Mouse (Mus musculus) MEL (cell line): Measurements from ENCODE around the gene Chat. TPM values are rescaled to one million over a fixed set of nuclear protein-coding genes. Genes with fewer than 3 reads are reported as not detected.

Source experiments
- DNase-seq: peaks from one replicate; pipeline ENCODE4 v3.0.0; 2011; ENCODE audit warnings: low read depth, low spot score
- H3K27ac ChIP-seq: 2 replicates; pipeline ENCODE4 v1.5.1; 2012; ENCODE audit warnings: low read depth, mild to moderate bottlenecking, control low read depth, low read length, moderate library complexity; ENCODE audit not compliant: control insufficient read depth
- H3K27me3 ChIP-seq, 2 experiments: fragments of 150-350 bp in 1 of 2; sonication (generic) in 1 of 2; 2 replicates each; pipeline ENCODE4 v1.6.1; 2012; ENCODE audit warnings: low read length in 2 of 2, mild to moderate bottlenecking in 2 of 2, improper control_type of control experiment in 1 of 2, moderate library complexity in 1 of 2; ENCODE audit not compliant: insufficient read depth in 2 of 2, control insufficient read depth in 1 of 2
- H3K36me3 ChIP-seq, 2 experiments: 2 replicates each; pipeline ENCODE4 v1.6.1; 2012 to 2014; ENCODE audit warnings: low read length in 2 of 2, improper control_type of control experiment in 1 of 2, inconsistent platforms in 1 of 2, mild to moderate bottlenecking in 1 of 2; ENCODE audit not compliant: insufficient read depth in 2 of 2, control insufficient read depth in 1 of 2
- H3K4me1 ChIP-seq, 2 experiments: fragments of 150-350 bp in 1 of 2; sonication (generic) in 1 of 2; 2 replicates each; pipeline ENCODE4 v1.6.1; 2012; ENCODE audit warnings: low read length in 2 of 2, improper control_type of control experiment in 1 of 2, mild to moderate bottlenecking in 1 of 2; ENCODE audit not compliant: insufficient read depth in 2 of 2, control insufficient read depth in 1 of 2
- H3K4me3 ChIP-seq, 2 experiments: fragments of 150-350 bp in 1 of 2; sonication (generic) in 1 of 2; 2 replicates each; pipeline ENCODE4 v1.5.1; 2012; ENCODE audit warnings: low read depth in 2 of 2, low read length in 2 of 2, mild to moderate bottlenecking in 2 of 2, moderate library complexity in 2 of 2, control low read depth in 1 of 2, improper control_type of control experiment in 1 of 2; ENCODE audit not compliant: control insufficient read depth in 1 of 2, insufficient read depth in 1 of 2
- H3K79me2 ChIP-seq: 2 replicates; pipeline ENCODE4 v1.6.1; 2012; ENCODE audit warnings: mild to moderate bottlenecking, low read length, moderate library complexity; ENCODE audit not compliant: control insufficient read depth, poor library complexity, insufficient read depth
- H3K9ac ChIP-seq: 2 replicates; pipeline ENCODE4 v1.6.1; 2012; ENCODE audit warnings: low read depth, mild to moderate bottlenecking, control low read depth, low read length, moderate library complexity; ENCODE audit not compliant: control insufficient read depth, poor library complexity, severe bottlenecking
- H3K9me3 ChIP-seq: fragments of 150-350 bp; sonication (generic); replicated peaks from 2 replicates; pipeline ENCODE4 v1.6.1; 2012; ENCODE audit warnings: mild to moderate bottlenecking, low read length, improper control_type of control experiment, moderate library complexity; ENCODE audit not compliant: insufficient read depth
- ELF1 ChIP-seq: IDR thresholded peaks from 2 replicates; pipeline ENCODE4 v1.6.1; 2014; ENCODE audit warnings: low read depth, mild to moderate bottlenecking, inconsistent platforms, low read length, improper control_type of control experiment, moderate library complexity
- EP300 ChIP-seq, 2 experiments: IDR thresholded peaks; 2 replicates each; pipeline ENCODE4 v1.6.1; 2011; ENCODE audit warnings: improper control_type of control experiment in 2 of 2, low read length in 2 of 2, low read depth in 1 of 2, mild to moderate bottlenecking in 1 of 2
- ETS1 ChIP-seq: IDR thresholded peaks from 2 replicates; pipeline ENCODE4 v1.6.1; 2012; ENCODE audit warnings: low read depth, mild to moderate bottlenecking, inconsistent platforms, low read length, improper control_type of control experiment, moderate library complexity
- GATA1 ChIP-seq: IDR thresholded peaks from 2 replicates; pipeline ENCODE4 v1.6.1; 2011; ENCODE audit warnings: low read depth, low read length, improper control_type of control experiment
- HCFC1 ChIP-seq: IDR thresholded peaks from 2 replicates; pipeline ENCODE4 v1.6.1; 2012; ENCODE audit warnings: low read depth, mild to moderate bottlenecking, inconsistent platforms, low read length, improper control_type of control experiment, moderate library complexity
- JUND ChIP-seq: IDR thresholded peaks from 2 replicates; pipeline ENCODE4 v1.6.1; 2011; ENCODE audit warnings: low read depth, mild to moderate bottlenecking, improper control_type of control experiment, low read length
- KAT2A ChIP-seq: conservative IDR thresholded peaks from 2 replicates; pipeline ENCODE4 v1.6.1; 2012; ENCODE audit warnings: low read depth, low read length, improper control_type of control experiment, inconsistent platforms
- MAX ChIP-seq: IDR thresholded peaks from 2 replicates; pipeline ENCODE4 v1.6.1; 2011; ENCODE audit warnings: low read length, improper control_type of control experiment
- MAZ ChIP-seq: IDR thresholded peaks from 2 replicates; pipeline ENCODE4 v1.6.1; 2012; ENCODE audit warnings: low read depth, mild to moderate bottlenecking, inconsistent platforms, low read length, improper control_type of control experiment
- MXI1 ChIP-seq: IDR thresholded peaks from 2 replicates; pipeline ENCODE4 v1.6.1; 2011; ENCODE audit warnings: mild to moderate bottlenecking, low read depth, low read length, improper control_type of control experiment
- NELFE ChIP-seq: IDR thresholded peaks from 2 replicates; pipeline ENCODE4 v1.6.1; 2011; ENCODE audit warnings: low read depth, low read length, improper control_type of control experiment
- POLR2A ChIP-seq, 2 experiments: IDR thresholded peaks; 2 replicates each; pipeline ENCODE4 v1.6.1; 2011 to 2012; ENCODE audit warnings: low read length in 2 of 2, mild to moderate bottlenecking in 2 of 2, control low read depth in 1 of 2, improper control_type of control experiment in 1 of 2, low read depth in 1 of 2, moderate library complexity in 1 of 2; ENCODE audit not compliant: control insufficient read depth in 1 of 2, insufficient read depth in 1 of 2, poor library complexity in 1 of 2
- POLR2AphosphoS5 ChIP-seq: IDR thresholded peaks from 2 replicates; pipeline ENCODE4 v1.6.1; 2012; ENCODE audit warnings: low read depth, borderline replicate concordance, mild to moderate bottlenecking, inconsistent platforms, low read length, moderate library complexity, mixed read lengths
- RAD21 ChIP-seq: IDR thresholded peaks from 2 replicates; pipeline ENCODE4 v1.6.1; 2011; ENCODE audit warnings: mild to moderate bottlenecking, low read depth, low read length, improper control_type of control experiment
- RCOR1 ChIP-seq: IDR thresholded peaks from 2 replicates; pipeline ENCODE4 v1.6.1; 2012; ENCODE audit warnings: low read depth, mild to moderate bottlenecking, inconsistent platforms, low read length, improper control_type of control experiment
- SMC3 ChIP-seq: IDR thresholded peaks from 2 replicates; pipeline ENCODE4 v1.6.1; 2011; ENCODE audit warnings: low read depth, low read length, improper control_type of control experiment
- TBP ChIP-seq: IDR thresholded peaks from 2 replicates; pipeline ENCODE4 v1.8.0; 2011; ENCODE audit warnings: low read depth, low read length, improper control_type of control experiment
- TCF12 ChIP-seq: IDR thresholded peaks from 2 replicates; pipeline ENCODE4 v1.6.1; 2014; ENCODE audit warnings: low read depth, mild to moderate bottlenecking, inconsistent platforms, low read length, improper control_type of control experiment, moderate library complexity
- USF1 ChIP-seq: IDR thresholded peaks from 2 replicates; pipeline ENCODE4 v1.6.1; 2014; ENCODE audit warnings: low read depth, mild to moderate bottlenecking, inconsistent platforms, low read length, improper control_type of control experiment, moderate library complexity
- USF2 ChIP-seq, 2 experiments: IDR thresholded peaks; 2 replicates each; pipeline ENCODE4 v1.6.1; 2011 to 2012; ENCODE audit warnings: improper control_type of control experiment in 2 of 2, low read length in 2 of 2, borderline replicate concordance in 1 of 2, inconsistent platforms in 1 of 2, low read depth in 1 of 2, mild to moderate bottlenecking in 1 of 2; ENCODE audit not compliant: insufficient read depth in 1 of 2
- ZC3H11A ChIP-seq: IDR thresholded peaks from 2 replicates; pipeline ENCODE4 v1.6.1; 2012; ENCODE audit warnings: low read depth, mild to moderate bottlenecking, inconsistent platforms, low read length, improper control_type of control experiment
- ZKSCAN1 ChIP-seq: IDR thresholded peaks from 2 replicates; pipeline ENCODE4 v1.6.1; 2012; ENCODE audit warnings: low read depth, mild to moderate bottlenecking, inconsistent platforms, low read length, improper control_type of control experiment, moderate library complexity
- ZNF384 ChIP-seq: IDR thresholded peaks from 2 replicates; pipeline ENCODE4 v1.6.1; 2012; ENCODE audit warnings: low read depth, mild to moderate bottlenecking, inconsistent platforms, low read length, improper control_type of control experiment
- polyA plus RNA-seq, 2 experiments: library from polyadenylated mRNA; stranded (reverse) in 1 of 2; unstranded in 1 of 2; fragments of >175 nt in 1 of 2; fragments of >200 nt in 1 of 2; gene quantifications; 2 replicates each; pipeline versions ENCODE4 v1.2.1 to v1.2.4; 2012; ENCODE audit warnings: low replicate concordance in 2 of 2, low read depth in 1 of 2; ENCODE audit not compliant: insufficient read length in 2 of 2, insufficient read depth in 1 of 2, missing spikeins in 1 of 2
- total RNA-seq: library from RNA; depleted of rRNA; stranded (reverse); fragments of 300-350 nt; gene quantifications from 2 replicates; pipeline ENCODE4 v1.2.3, GENCODE M21; 2012

Chat gene
- total and polyA plus RNA-seq, 3 experiments: not detected

- H3K36me3 ChIP-seq: no peaks in the 10 kb centered on the region
- TF ChIP-seq MAX (no peak), ELF1 (no peak)
- TF ChIP-seq, all 39 proteins: peak for 0
- Histone ChIP-seq H3K79me2 (no peaks in the 10 kb centered on the region), H3K9ac (no peak within 1 kb of the TSS), H3K9me3 (no peaks in the 10 kb centered on the region), H3K27ac (no peak within 1 kb of the TSS), H3K27me3 (peaks cover 2 to 3% of the 10 kb centered on the region in 2 experiments; a peak in 1 of 4 replicates), H3K4me1 (no peaks in the 10 kb centered on the region), H3K4me3 (no peak within 1 kb of the TSS)
- DNase-seq: peak; percentile 37
These were observed 77.6 kb downstream of the Chat start, which contains the start of gene 1700024G13Rik for GRCm38 (mm10) chr14:32388196-32388595. Gene 1700024G13Rik, minus strand, starts transcription at chr14:32388391.

DNA sequence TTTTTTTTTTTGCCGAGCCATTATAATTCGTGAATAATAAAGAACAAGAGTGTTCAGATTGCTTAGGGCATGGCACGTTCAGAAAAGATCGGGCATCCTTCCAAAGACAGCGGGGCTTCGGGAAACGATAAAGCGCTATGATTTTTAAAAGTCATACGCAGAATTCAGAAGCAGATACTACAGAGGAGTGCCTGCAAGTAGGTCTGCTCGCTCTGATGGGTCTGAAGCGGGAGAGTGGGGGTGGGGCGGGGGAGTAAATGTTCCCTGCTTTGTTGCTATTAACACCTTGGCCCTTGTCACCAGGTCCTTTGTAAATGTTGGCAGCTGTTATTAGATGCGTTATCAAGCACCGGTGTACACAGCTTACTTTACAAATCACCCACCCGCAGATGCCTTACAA, 84.2 kb downstream of the Chat start:
- peaks cover 5 to 7% of the 10 kb centered on the region in 2 experiments; a peak in 2 of 4 replicates for H3K27me3 ChIP-seq

DNA sequence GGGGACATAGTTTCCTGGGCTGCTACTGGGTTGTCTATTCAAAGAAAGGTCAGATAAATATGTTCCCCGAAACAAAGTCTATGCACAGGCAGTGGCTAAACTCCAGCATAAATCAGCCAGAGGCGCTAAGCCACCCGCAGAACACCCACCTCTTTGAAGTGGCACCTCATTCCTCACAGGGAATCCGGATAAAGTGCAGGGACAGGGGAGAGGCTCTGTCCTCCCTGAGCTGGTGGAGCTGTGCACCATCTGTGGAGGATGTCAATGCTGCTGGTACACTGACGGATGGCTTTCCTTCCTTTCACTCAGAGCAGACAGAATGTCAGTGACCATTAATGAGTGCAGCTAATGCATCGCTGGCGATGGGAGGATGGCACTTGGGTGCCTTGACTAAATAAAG, 84.7 kb downstream of the Chat start:
- H3K9ac ChIP-seq: no peak overlapping the region
- no peak for TF ChIP-seq ELF1
- no peak for TF ChIP-seq USF1
- no peak for TF ChIP-seq USF2 (IDR thresholded peaks at IDR 0.05; ENCODE audit: borderline replicate concordance in 1 of 2, insufficient read depth in 1 of 2, low read depth in 1 of 2, low read length in 2 of 2)
- TF ChIP-seq TBP: no peak
- no peak for TF ChIP-seq POLR2AphosphoS5
- no peak for TF ChIP-seq KAT2A
- no peak for TF ChIP-seq ZNF384
- no peak for TF ChIP-seq ETS1
- TF ChIP-seq TCF12: no peak
- no peak for TF ChIP-seq MAZ
- TF ChIP-seq SMC3: no peak
- no peak for TF ChIP-seq JUND
- no peak for TF ChIP-seq GATA1
- TF ChIP-seq RCOR1: no peak
- TF ChIP-seq POLR2A (IDR thresholded peaks at IDR 0.05; ENCODE audit: control insufficient read depth in 1 of 2, insufficient read depth in 1 of 2, low read depth in 1 of 2, low read length in 2 of 2, poor library complexity in 1 of 2): no peak
- no peak for TF ChIP-seq RAD21
- TF ChIP-seq MAX: no peak
- no peak for TF ChIP-seq NELFE
- no peak for TF ChIP-seq ZC3H11A
- no peaks in the 10 kb centered on the region for H3K9me3 ChIP-seq
- H3K4me3 ChIP-seq: no peak overlapping the region
- H3K27me3 ChIP-seq: peaks cover 9% of the 10 kb centered on the region in 2 experiments; a peak in 3 of 4 replicates
- H3K36me3 ChIP-seq: no peaks in the 10 kb centered on the region
- no peaks in the 10 kb centered on the region for H3K4me1 ChIP-seq
- no peaks in the 10 kb centered on the region for H3K79me2 ChIP-seq
- DNase-seq: no peak
- no peak overlapping the region for H3K27ac ChIP-seq

More for the DNA sequence above, 84.2 kb downstream of the Chat start:
- TF ChIP-seq POLR2A (IDR thresholded peaks at IDR 0.05; ENCODE audit: control insufficient read depth in 1 of 2, insufficient read depth in 1 of 2, low read depth in 1 of 2, low read length in 2 of 2, poor library complexity in 1 of 2): no peak
- TF ChIP-seq ELF1: no peak
- no peak for TF ChIP-seq EP300 (IDR thresholded peaks at IDR 0.05; ENCODE audit: low read depth in 1 of 2, low read length in 2 of 2)
- TF ChIP-seq MXI1: no peak
- no peak for TF ChIP-seq HCFC1
- TF ChIP-seq ZKSCAN1: no peak
- TF ChIP-seq USF2 (IDR thresholded peaks at IDR 0.05; ENCODE audit: borderline replicate concordance in 1 of 2, insufficient read depth in 1 of 2, low read depth in 1 of 2, low read length in 2 of 2): no peak
- Histone ChIP-seq H3K27ac (no peak overlapping the region), H3K9me3 (no peaks in the 10 kb centered on the region), H3K79me2 (no peaks in the 10 kb centered on the region), H3K4me1 (no peaks in the 10 kb centered on the region), H3K36me3 (no peaks in the 10 kb centered on the region), H3K4me3 (no peak overlapping the region), H3K9ac (no peak overlapping the region)
- no peak for DNase-seq
